Mouse (Mus musculus) layer of hippocampus, postnatal 10 days (tissue): ENCODE measurements at regions not wholly inside any gene's neighbourhood (a gene's known extent, or its start where the extent isn't known, plus 50 kb on each side); places are given as distances from the start of the nearest gene placed in this dataset.
A peak's percentile ranks its signal among the peaks of the same experiment; 100 is the strongest.
"Not testable (repeated sequence)": the region's sequence is repeated elsewhere in the genome, so short reads cannot be mapped to it uniquely, and the experiment has no call there.

Source experiments
- DNase-seq, 2 experiments: peaks; one replicate each; pipeline ENCODE4 v3.0.0; 2021; ENCODE audit warnings: low spot score in 2 of 2

DNA sequence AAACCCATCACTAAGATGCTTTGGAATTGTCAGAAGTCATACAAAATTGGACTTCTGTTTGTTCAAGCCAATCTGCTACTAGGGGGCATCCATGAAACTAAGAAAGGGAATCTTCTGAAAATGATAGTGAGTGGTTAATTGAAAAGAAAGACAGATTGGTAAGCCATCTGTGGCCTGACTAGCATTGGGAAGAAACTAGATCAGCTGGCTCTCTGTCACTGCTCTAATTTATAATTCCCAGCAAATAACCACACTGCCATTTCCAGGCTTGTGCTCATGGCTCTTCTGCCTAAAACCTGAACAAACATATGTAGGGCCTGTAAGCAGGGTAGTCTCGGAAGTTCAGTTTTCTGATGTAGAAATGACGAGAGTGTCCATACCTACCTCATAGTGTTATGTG is 569.8 kb downstream of the Pcdh19 start:
- DNase-seq = peak; percentile 3 to 13

DNA sequence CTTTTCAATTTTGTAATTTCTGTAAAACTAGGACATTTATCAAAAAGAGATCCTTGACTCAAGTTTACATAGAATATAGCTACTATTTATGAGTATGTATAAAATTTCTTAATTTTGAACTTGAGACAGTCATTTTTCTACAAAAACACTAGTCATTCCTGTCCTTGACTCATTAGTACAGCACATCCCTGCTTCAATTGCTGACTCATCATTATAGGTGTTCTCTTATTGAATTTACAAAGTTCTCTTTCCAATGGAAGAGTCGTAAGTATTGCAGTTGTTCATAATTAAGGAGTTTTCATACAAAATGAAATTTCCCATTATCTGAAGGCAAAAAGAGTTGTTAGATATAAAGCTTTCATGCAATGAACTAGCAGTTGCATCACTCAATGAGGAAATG is 578.6 kb downstream of the Pcdh19 start:
- DNase-seq = no peak

DNA sequence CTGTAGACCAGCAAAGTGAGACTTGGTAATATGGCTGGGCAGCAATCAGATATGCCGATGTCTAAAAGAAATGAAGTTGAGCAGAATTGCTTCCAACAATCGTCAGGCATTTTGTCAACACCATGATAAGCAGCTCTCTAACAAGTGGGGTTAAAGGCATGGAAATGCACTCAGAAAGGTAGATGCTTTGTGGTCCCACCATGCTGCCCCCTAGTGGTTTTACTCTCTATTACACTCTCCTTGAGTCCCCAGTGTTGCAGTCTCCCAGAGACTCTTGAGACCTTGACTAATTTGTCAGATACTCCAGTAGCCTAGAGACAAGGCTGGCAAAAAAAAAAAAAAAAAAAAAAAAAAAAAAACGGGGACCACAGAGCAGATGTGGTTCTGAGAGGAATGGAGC is 595.8 kb downstream of the Pcdh19 start:
- DNase-seq = no peak

DNA sequence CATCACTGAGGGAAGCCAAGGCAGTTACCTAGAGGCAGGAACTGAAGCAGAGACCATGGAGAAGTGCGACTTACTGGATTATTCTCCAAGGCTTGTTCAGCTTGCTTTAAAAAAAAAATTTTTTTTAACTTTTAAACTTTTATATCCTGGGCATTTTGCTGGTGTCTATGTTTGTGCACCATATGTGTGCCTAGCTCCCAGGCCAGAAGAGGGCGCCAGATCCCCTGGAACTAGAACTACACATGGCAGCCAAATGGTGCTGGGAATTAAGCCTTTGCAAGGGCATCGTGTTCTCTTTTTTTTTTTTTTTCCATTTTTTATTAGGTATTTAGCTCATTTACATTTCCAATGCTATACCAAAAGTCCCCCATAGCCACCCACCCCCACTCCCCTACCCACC is 624.7 kb downstream of the Pcdh19 start:
- not testable (repeated sequence) for DNase-seq
